Mouse (Mus musculus): Measurements from ENCODE around the gene Nuak2. TPM values are rescaled to one million over a fixed set of nuclear protein-coding genes. Genes with fewer than 3 reads are reported as not detected.

Nuak2 gene
- polyA plus RNA-seq, 1 experiment from 2014 or later: 38.0 TPM

GRCm38 (mm10) chr1:132327477-132327876, 11.6 kb downstream of the Nuak2 start:
- H3K4me3 ChIP-seq (replicated peaks; ENCODE audit: low read depth, low read length): no peak overlapping the region
- H3K9ac ChIP-seq (replicated peaks; ENCODE audit: low read length): no peak overlapping the region
- H3K27me3 ChIP-seq (ENCODE audit: control insufficient read depth, insufficient read depth, low read length): no peaks in the 10 kb centered on the region
- DNase-seq (no peak), ATAC-seq (ENCODE audit: low FRiP score, low TSS enrichment) (no peak)
- WGBS: 81% methylated on average over 17 of the region's 17 CpGs
- H3K4me2 ChIP-seq (ENCODE audit: low read length): no peak overlapping the region
- no peaks in the 10 kb centered on the region for H3K9me3 ChIP-seq (ENCODE audit: control insufficient read depth, low read length)
- peaks cover 74% of the 10 kb centered on the region for H3K4me1 ChIP-seq (ENCODE audit: control insufficient read depth, insufficient read depth, low read length)
- peaks cover 69% of the 10 kb centered on the region for H3K36me3 ChIP-seq (ENCODE audit: control insufficient read depth, insufficient read depth, low read length)
- H3K27ac ChIP-seq (replicated peaks; ENCODE audit: low read depth, low read length): peak overlapping the region; percentile 68

- Histone ChIP-seq H3K9me3 (ENCODE audit: control insufficient read depth, low read length) (no peaks in the 10 kb centered on the region), H3K4me3 (replicated peaks; ENCODE audit: low read depth, low read length) (no peak overlapping the region), H3K27ac (replicated peaks; ENCODE audit: low read depth, low read length) (no peak overlapping the region), H3K27me3 (ENCODE audit: control insufficient read depth, insufficient read depth, low read length) (no peaks in the 10 kb centered on the region), H3K4me2 (ENCODE audit: low read length) (no peak overlapping the region), H3K4me1 (ENCODE audit: control insufficient read depth, insufficient read depth, low read length) (peaks cover 74% of the 10 kb centered on the region), H3K36me3 (ENCODE audit: control insufficient read depth, insufficient read depth, low read length) (peaks cover 74% of the 10 kb centered on the region), H3K9ac (replicated peaks; ENCODE audit: low read length) (no peak overlapping the region)
- ATAC-seq (ENCODE audit: low FRiP score, low TSS enrichment) (no peak), DNase-seq (no peak)
- WGBS: 88% methylated on average over 3 of the region's 3 CpGs
Measured at GRCm38 (mm10) chr1:132328565-132328964, 12.6 kb downstream of the Nuak2 start.

GRCm38 (mm10) chr1:132329656-132330055, 13.7 kb downstream of the Nuak2 start:
- ATAC-seq (ENCODE audit: low FRiP score, low TSS enrichment): no peak
- Histone ChIP-seq H3K9me3 (ENCODE audit: control insufficient read depth, low read length) (no peaks in the 10 kb centered on the region), H3K27me3 (ENCODE audit: control insufficient read depth, insufficient read depth, low read length) (no peaks in the 10 kb centered on the region), H3K36me3 (ENCODE audit: control insufficient read depth, insufficient read depth, low read length) (peaks cover 72% of the 10 kb centered on the region), H3K4me2 (ENCODE audit: low read length) (no peak overlapping the region), H3K27ac (replicated peaks; ENCODE audit: low read depth, low read length) (peak overlapping the region; percentile 64; the same call in 1 of the 2 replicates), H3K9ac (replicated peaks; ENCODE audit: low read length) (no peak overlapping the region), H3K4me1 (ENCODE audit: control insufficient read depth, insufficient read depth, low read length) (peaks cover 70% of the 10 kb centered on the region), H3K4me3 (replicated peaks; ENCODE audit: low read depth, low read length) (no peak overlapping the region)
- DNase-seq: no peak
- 77% methylated on average over 7 of the region's 7 CpGs for WGBS

- H3K27ac ChIP-seq (replicated peaks; ENCODE audit: low read depth, low read length): peak overlapping the region; percentile 64
- no peak overlapping the region for H3K4me2 ChIP-seq (ENCODE audit: low read length)
- no peak overlapping the region for H3K4me3 ChIP-seq (replicated peaks; ENCODE audit: low read depth, low read length)
- no peaks in the 10 kb centered on the region for H3K27me3 ChIP-seq (ENCODE audit: control insufficient read depth, insufficient read depth, low read length)
- peaks cover 69% of the 10 kb centered on the region for H3K4me1 ChIP-seq (ENCODE audit: control insufficient read depth, insufficient read depth, low read length)
- no peak for DNase-seq
- no peak overlapping the region for H3K9ac ChIP-seq (replicated peaks; ENCODE audit: low read length)
- ATAC-seq (ENCODE audit: low FRiP score, low TSS enrichment): no peak
- WGBS: 46% methylated on average over 15 of the region's 15 CpGs
- H3K9me3 ChIP-seq (ENCODE audit: control insufficient read depth, low read length): no peaks in the 10 kb centered on the region
- peaks cover 65% of the 10 kb centered on the region for H3K36me3 ChIP-seq (ENCODE audit: control insufficient read depth, insufficient read depth, low read length)
Measured at GRCm38 (mm10) chr1:132330397-132330796, 14.5 kb downstream of the Nuak2 start.

- Histone ChIP-seq H3K27ac (replicated peaks; ENCODE audit: low read depth, low read length) (peak overlapping the region; percentile 64), H3K4me2 (ENCODE audit: low read length) (no peak overlapping the region), H3K4me1 (ENCODE audit: control insufficient read depth, insufficient read depth, low read length) (peaks cover 68% of the 10 kb centered on the region), H3K9me3 (ENCODE audit: control insufficient read depth, low read length) (no peaks in the 10 kb centered on the region), H3K27me3 (ENCODE audit: control insufficient read depth, insufficient read depth, low read length) (no peaks in the 10 kb centered on the region), H3K36me3 (ENCODE audit: control insufficient read depth, insufficient read depth, low read length) (peaks cover 57% of the 10 kb centered on the region), H3K9ac (replicated peaks; ENCODE audit: low read length) (no peak overlapping the region), H3K4me3 (replicated peaks; ENCODE audit: low read depth, low read length) (no peak overlapping the region)
- ATAC-seq (ENCODE audit: low FRiP score, low TSS enrichment) (no peak), DNase-seq (peak; percentile 11)
- WGBS: 80% methylated on average over 17 of the region's 17 CpGs
Measured at GRCm38 (mm10) chr1:132331283-132331682, 15.4 kb downstream of the Nuak2 start.

- Histone ChIP-seq H3K4me2 (ENCODE audit: low read length) (no peak overlapping the region), H3K27me3 (ENCODE audit: control insufficient read depth, insufficient read depth, low read length) (no peaks in the 10 kb centered on the region), H3K27ac (replicated peaks; ENCODE audit: low read depth, low read length) (peak overlapping the region; percentile 64), H3K36me3 (ENCODE audit: control insufficient read depth, insufficient read depth, low read length) (peaks cover 43% of the 10 kb centered on the region), H3K9me3 (ENCODE audit: control insufficient read depth, low read length) (no peaks in the 10 kb centered on the region), H3K4me1 (ENCODE audit: control insufficient read depth, insufficient read depth, low read length) (peaks cover 65% of the 10 kb centered on the region), H3K9ac (replicated peaks; ENCODE audit: low read length) (no peak overlapping the region), H3K4me3 (replicated peaks; ENCODE audit: low read depth, low read length) (no peak overlapping the region)
- DNase-seq (no peak), ATAC-seq (ENCODE audit: low FRiP score, low TSS enrichment) (no peak)
- whole genome bisulfite sequencing: 2% methylated on average over 2 of the region's 2 CpGs
Measured at GRCm38 (mm10) chr1:132333201-132333600, 17.3 kb downstream of the Nuak2 start.

- 0% methylated on average over 4 of the region's 4 CpGs for WGBS
- Histone ChIP-seq H3K9ac (replicated peaks; ENCODE audit: low read length) (no peak overlapping the region), H3K9me3 (ENCODE audit: control insufficient read depth, low read length) (no peaks in the 10 kb centered on the region), H3K36me3 (ENCODE audit: control insufficient read depth, insufficient read depth, low read length) (peaks cover 38% of the 10 kb centered on the region), H3K4me2 (ENCODE audit: low read length) (no peak overlapping the region), H3K27ac (replicated peaks; ENCODE audit: low read depth, low read length) (peak overlapping the region; percentile 64), H3K27me3 (ENCODE audit: control insufficient read depth, insufficient read depth, low read length) (no peaks in the 10 kb centered on the region), H3K4me3 (replicated peaks; ENCODE audit: low read depth, low read length) (no peak overlapping the region), H3K4me1 (ENCODE audit: control insufficient read depth, insufficient read depth, low read length) (peaks cover 65% of the 10 kb centered on the region)
- ATAC-seq (ENCODE audit: low FRiP score, low TSS enrichment): peak; percentile 74
- peak; percentile 63 for DNase-seq
Measured at GRCm38 (mm10) chr1:132333675-132334141, 17.8 kb downstream of the Nuak2 start.

- Histone ChIP-seq H3K9ac (replicated peaks; ENCODE audit: low read length) (no peak overlapping the region), H3K4me3 (replicated peaks; ENCODE audit: low read depth, low read length) (no peak overlapping the region), H3K4me1 (ENCODE audit: control insufficient read depth, insufficient read depth, low read length) (peaks cover 63% of the 10 kb centered on the region), H3K27me3 (ENCODE audit: control insufficient read depth, insufficient read depth, low read length) (no peaks in the 10 kb centered on the region), H3K9me3 (ENCODE audit: control insufficient read depth, low read length) (no peaks in the 10 kb centered on the region), H3K36me3 (ENCODE audit: control insufficient read depth, insufficient read depth, low read length) (peaks cover 35% of the 10 kb centered on the region), H3K27ac (replicated peaks; ENCODE audit: low read depth, low read length) (peak overlapping the region; percentile 64), H3K4me2 (ENCODE audit: low read length) (no peak overlapping the region)
- ATAC-seq (ENCODE audit: low FRiP score, low TSS enrichment) (peak; percentile 37; the same call in 1 of the 2 replicates), DNase-seq (peak; percentile 11)
- WGBS: 8% methylated on average over 6 of the region's 6 CpGs
Measured at GRCm38 (mm10) chr1:132334178-132334801, 18.4 kb downstream of the Nuak2 start.

- 19% methylated on average over 12 of the region's 12 CpGs for WGBS
- Histone ChIP-seq H3K4me3 (replicated peaks; ENCODE audit: low read depth, low read length) (no peak overlapping the region), H3K36me3 (ENCODE audit: control insufficient read depth, insufficient read depth, low read length) (peaks cover 26% of the 10 kb centered on the region), H3K9ac (replicated peaks; ENCODE audit: low read length) (no peak overlapping the region), H3K27ac (replicated peaks; ENCODE audit: low read depth, low read length) (no peak overlapping the region), H3K4me2 (ENCODE audit: low read length) (no peak overlapping the region), H3K27me3 (ENCODE audit: control insufficient read depth, insufficient read depth, low read length) (no peaks in the 10 kb centered on the region), H3K9me3 (ENCODE audit: control insufficient read depth, low read length) (no peaks in the 10 kb centered on the region), H3K4me1 (ENCODE audit: control insufficient read depth, insufficient read depth, low read length) (peaks cover 53% of the 10 kb centered on the region)
- DNase-seq: peak; percentile 60
- no peak for ATAC-seq (ENCODE audit: low FRiP score, low TSS enrichment)
Measured at GRCm38 (mm10) chr1:132335378-132335965, 19.5 kb downstream of the Nuak2 start.
